Mouse (Mus musculus): ENCODE measurements around the gene A530084C06Rik.

Gene A530084C06Rik

GRCm38 (mm10) chr13:31534726-31535125, 24.4 kb downstream of the A530084C06Rik start:
- DNase-seq = no peak

DNA sequence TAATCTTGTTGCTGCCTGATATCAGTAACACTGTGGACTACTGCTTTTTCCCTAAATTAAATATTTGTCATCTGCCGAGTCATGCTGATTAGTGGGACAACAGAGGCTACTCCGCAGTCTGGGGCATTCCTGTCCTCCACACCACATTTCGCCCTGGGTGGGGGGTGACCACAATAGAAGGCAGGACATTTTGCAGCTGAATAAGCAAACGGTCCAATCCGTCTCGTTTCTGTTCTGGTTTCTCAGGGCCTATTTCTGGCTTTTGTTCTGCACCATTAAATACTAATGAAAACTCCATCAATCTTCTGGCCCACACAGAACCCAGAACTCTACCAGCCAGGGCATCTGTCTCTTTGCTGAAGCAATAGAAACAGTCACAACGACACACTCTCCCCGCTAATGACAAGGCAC, 27.5 kb downstream of the A530084C06Rik start:
- no peak for DNase-seq

DNA sequence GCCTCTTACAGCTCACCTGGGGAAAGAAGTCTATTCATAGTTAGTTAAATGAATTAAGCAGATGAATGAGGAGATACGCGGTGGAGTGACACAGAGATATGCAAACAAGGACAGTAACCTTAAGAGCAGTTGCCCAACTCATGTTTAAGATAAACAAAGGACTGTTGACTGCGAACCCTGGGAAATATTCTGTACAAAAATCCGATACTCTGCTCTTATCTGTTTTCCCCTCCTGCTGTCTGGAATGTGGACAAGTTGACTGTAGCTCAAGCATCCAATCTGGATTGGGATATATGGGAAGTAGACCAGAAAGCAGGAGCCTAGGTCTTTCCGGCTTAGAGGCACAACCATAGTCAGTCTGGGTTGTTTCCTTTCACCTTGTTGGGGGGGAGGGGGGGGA, 27.9 kb downstream of the A530084C06Rik start:
- no peak for DNase-seq

DNA sequence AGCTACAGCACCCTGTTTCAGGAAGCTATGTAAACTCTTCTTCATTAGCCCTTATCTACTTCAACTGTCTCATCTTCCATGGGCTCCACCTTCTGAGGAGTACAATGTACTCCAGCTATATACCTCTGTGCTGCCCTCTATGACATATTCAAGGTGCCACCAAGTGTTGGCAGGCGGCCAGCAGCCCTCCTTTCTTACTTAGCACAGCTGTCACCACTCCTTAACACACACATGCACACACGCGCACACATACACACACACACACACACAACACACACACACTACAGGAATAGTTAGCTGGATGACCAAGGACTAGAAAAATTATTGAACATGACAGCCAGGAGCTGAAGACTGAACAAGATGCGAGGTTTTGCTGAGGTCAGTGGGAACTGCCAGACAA, 34.2 kb downstream of the A530084C06Rik start:
- no peak for DNase-seq

GRCm38 (mm10) chr13:31518971-31519370, 40.2 kb downstream of the A530084C06Rik start:
- DNase-seq = no peak

DNA sequence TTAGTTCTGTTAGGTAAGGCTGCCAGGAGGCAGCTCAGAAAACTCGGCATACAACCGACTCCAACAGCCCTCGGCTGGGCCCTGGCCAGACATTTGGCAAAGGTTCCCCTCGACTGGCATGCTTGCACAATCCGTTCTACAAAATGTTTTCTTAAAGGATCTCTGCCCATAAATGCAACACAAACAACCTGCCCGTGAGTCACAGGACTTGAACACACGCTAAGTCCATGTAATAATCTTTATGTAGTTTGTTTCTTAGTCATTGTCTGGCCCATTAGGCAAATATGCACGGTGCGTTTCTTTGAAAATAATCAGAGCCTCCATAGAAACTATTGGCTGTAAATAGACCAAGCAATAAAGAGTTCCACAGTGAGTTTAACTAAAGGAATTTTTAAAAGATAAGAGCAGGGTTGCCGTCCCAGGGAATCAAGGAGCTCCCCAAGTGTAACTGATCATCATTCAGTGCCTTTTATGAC, 40.7 kb downstream of the A530084C06Rik start:
- DNase-seq = no peak

- DNase-seq = no peak
Measured at GRCm38 (mm10) chr13:31515261-31515660, 43.9 kb downstream of the A530084C06Rik start.

DNA sequence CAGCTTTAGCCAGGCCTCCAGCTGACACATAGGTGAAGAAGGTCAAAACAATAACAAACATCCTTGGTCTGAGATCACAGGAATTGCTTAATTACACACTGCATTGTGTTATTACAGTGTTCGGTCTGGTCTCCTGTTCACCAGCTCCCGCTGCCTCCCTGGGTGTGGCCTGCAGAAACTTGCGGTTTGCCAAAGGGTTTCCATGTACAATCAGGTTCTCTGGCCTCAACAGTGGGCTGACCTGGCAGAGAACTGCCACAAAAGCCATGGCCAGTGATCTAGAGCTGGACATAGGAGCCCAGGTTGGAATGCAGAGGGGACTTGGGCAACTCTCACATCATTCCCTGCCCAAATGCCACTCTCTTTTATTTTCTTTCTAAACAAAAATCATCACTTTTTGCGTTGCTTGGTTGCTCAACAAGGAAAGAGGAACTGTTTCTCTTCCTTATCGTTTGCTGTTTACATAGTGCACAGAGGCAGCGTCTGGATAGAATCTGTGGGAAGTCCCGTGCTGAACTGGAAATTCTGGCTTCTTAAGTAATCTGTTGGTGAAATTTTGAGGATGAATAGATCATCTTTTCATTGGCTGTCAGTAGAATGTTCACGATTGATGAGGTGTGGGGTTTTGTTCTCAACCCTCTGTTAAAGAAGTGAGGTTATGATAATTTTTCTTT, 52.5 kb downstream of the A530084C06Rik start:
- no peak for DNase-seq
